Mouse (Mus musculus) retina, embryonic 14.5 days (tissue): Measurements from ENCODE around the gene Kdm2b.

ENCODE experiments used
- DNase-seq: peaks from one replicate; pipeline ENCODE4 v3.0.0-alpha.2; 2015; ENCODE audit warnings: low spot score

The Kdm2b gene

DNA sequence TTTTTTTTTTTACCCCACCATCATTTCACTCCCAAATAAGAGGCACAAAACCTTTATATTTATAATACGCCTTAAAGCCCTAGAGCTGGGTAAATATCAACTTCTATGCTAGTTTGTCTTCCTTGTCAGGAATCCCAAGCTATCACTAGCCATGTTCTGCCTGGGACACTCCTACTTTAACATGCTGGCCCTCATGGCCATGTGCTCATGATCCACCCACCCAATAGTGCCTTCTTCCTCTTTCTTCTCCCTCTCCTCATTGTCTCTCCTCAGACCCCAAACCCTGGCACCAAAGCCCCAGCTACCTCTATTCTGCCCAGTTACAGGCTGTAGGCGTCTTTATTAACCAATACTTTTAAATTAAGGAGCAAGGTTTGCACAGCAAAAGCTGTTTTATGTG, 148.5 kb downstream of the Kdm2b start:
- no peak for DNase-seq

GRCm38 (mm10) chr5:122832996-122833395, 156.6 kb downstream of the Kdm2b start:
- DNase-seq, result no peak

DNA sequence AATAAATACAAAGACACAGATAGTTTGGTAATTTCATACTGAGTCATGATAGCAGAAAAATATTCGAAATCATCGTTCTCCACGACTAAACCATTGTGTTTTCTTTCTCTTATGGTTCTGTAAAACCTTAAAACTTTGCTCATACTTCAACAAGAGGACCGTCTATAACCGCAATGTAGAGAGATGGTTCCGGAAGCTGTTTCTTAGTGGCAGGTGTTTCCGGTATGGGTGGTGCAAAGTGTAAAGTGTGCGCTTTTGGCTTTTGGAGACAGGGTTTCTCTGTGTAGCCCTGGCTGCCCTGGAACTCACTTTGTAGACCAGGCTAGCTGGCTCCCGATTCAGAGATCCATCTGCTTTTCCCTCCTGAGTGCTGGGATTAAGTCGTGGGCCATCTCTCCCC, 157.1 kb downstream of the Kdm2b start:
- DNase-seq, result no peak

DNA sequence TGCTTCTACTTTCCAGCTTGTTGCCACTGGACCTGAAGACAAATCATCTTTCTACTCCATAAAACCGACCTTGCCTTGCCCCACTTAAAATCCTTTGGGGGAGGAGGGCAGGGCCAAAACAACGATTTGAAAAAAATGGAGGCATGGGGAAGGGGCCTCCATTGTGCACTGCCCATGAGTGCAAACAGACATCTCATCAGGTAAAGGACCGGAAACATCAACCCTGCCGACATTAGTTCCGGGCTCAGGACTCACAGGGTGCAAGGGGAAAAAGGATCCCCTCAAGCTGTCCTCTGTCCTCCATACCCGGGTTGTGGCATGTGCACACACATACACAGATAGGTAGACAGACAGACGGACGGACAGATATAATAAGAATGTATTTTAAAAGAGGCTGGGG, 164.5 kb downstream of the Kdm2b start:
- no peak for DNase-seq

DNA sequence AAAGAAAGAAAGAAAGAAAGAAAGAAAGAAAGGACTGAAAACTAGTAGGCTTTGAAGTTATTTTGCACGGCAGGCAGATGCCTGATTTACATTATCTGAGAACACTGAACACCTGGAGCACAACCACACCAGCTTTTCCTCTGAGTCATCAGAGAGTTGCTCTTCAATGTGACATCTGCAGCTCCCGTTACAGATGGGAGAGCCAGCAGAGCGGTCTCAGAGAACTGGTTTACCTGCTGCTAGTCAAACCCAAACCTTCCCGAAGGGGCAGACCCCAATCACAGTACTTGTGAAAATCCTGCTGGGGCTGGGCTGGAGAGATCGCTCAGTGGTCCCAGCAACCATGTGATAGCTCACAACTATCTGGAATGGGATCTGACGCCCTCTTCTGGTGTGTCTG, 165.2 kb downstream of the Kdm2b start:
- no peak for DNase-seq

DNA sequence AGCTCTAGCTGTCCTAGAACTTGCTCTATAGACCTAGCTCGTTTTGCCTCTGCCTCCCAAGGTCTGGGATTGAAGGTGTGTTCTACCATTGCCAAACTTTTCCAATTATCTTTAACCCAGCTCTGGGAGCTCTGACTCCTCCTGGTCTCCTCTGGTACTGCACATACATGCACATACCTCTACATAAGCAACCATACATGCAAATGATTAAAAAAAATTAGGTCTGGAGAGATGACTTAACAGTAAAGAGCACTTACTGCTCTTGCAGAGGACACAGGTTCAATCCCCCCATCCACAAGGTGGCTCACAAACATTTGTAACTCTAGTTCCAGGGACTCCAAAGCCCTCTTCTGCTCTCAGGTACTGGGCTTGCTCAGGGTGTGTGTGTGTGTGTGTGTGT, 165.6 kb downstream of the Kdm2b start:
- DNase-seq, result no peak

DNA sequence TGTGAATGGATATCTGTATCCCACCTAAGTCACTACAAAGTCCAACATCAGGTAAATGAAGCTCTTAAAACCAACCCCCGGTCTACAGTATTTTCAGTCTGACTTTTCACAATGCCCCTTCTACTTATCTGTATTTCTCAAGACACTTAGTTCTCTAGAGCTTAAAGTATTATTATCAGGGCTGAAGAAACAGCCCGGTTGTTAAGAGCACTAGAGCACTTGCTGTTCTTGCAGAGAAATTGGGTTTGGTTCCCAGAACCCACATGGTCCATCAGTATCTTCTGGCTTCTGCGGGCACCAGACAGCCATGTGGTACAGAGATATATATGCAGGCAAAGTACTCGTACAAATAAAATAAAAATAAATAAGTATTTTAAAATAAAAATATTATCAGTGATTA, 167.2 kb downstream of the Kdm2b start:
- DNase-seq, result no peak

GRCm38 (mm10) chr5:122821524-122821885, 168.1 kb downstream of the Kdm2b start:
- no peak for DNase-seq

- DNase-seq, result peak; percentile 96
Measured at GRCm38 (mm10) chr5:122820777-122821523, 168.7 kb downstream of the Kdm2b start, which contains the start of gene Anapc5. Gene Anapc5, minus strand, starts transcription at chr5:122821339.
